Mouse (Mus musculus) midbrain, postnatal 0 days (tissue): Measurements from ENCODE around the gene Nutm1. TPM values are rescaled to one million over a fixed set of nuclear protein-coding genes. Genes with fewer than 3 reads are reported as not detected.

Experiments used
- ATAC-seq: fragments of 200-750 bp; cut with Nextera tagmentation; 2 replicates; pipeline ENCODE4 v1.8.0; 2017; ENCODE audit warnings: moderate number of reproducible peaks, mild to moderate bottlenecking, moderate TSS enrichment, moderate library complexity; ENCODE audit not compliant: low FRiP score
- DNase-seq: peaks from one replicate; pipeline ENCODE4 v3.0.0-alpha.2; 2015; ENCODE audit warnings: low spot score
- H3K27ac ChIP-seq: fragments of 300-500 bp; sonication (generic); 2 replicates; pipeline ENCODE4 v1.5.1; 2014; ENCODE audit warnings: low read depth, mild to moderate bottlenecking, low read length, mixed read lengths
- H3K27me3 ChIP-seq: fragments of 300-500 bp; sonication (generic); 2 replicates; pipeline ENCODE4 v1.6.1; 2014; ENCODE audit warnings: low read length, control low read depth, mixed read lengths; ENCODE audit not compliant: insufficient read depth
- H3K36me3 ChIP-seq: fragments of 300-500 bp; sonication (generic); 2 replicates; pipeline ENCODE4 v1.6.1; 2014; ENCODE audit warnings: low read length, control low read depth, mixed read lengths; ENCODE audit not compliant: insufficient read depth
- H3K4me1 ChIP-seq: fragments of 300-500 bp; sonication (generic); 2 replicates; pipeline ENCODE4 v1.6.1; 2014; ENCODE audit warnings: mild to moderate bottlenecking, control low read depth, antibody characterized with exemption, low read length, mixed read lengths; ENCODE audit not compliant: insufficient read depth
- H3K4me2 ChIP-seq: fragments of 300-500 bp; sonication (generic); 2 replicates; pipeline ENCODE4 v1.6.1; 2014; ENCODE audit warnings: low read depth, mild to moderate bottlenecking, low read length, mixed read lengths; ENCODE audit not compliant: poor library complexity, severe bottlenecking
- H3K4me3 ChIP-seq: fragments of 300-500 bp; sonication (generic); 2 replicates; pipeline ENCODE4 v1.5.1; 2014; ENCODE audit warnings: low read depth, mild to moderate bottlenecking, low read length, moderate library complexity
- H3K9ac ChIP-seq: fragments of 300-500 bp; sonication (generic); replicated peaks from 2 replicates; pipeline ENCODE4 v1.6.1; 2014; ENCODE audit warnings: mild to moderate bottlenecking, low read length, moderate library complexity, mixed read lengths; ENCODE audit not compliant: poor library complexity, severe bottlenecking
- H3K9me3 ChIP-seq: fragments of 300-500 bp; sonication (generic); 2 replicates; pipeline ENCODE4 v1.6.1; 2016; ENCODE audit warnings: low read length, control low read depth
- CTCF ChIP-seq: IDR thresholded peaks from 2 replicates; pipeline ENCODE4 v1.5.1; 2016; ENCODE audit warnings: antibody characterized with exemption, mild to moderate bottlenecking
- WGBS: fragments of 180-500 bp; shearing (Covaris S2); extraction: QIAGEN DNeasy Blood & Tissue Kit; methylation state at CpG from one replicate; pipeline ENCODE4 v1.1.7; 2014; 5-methylcytosine and 5-hydroxymethylcytosine counted together
- polyA plus RNA-seq: library from polyadenylated mRNA; unstranded; fragments of >200 nt; fragmentation: Nextera tagmentation; extraction: Ambion mirVana; gene quantifications from 2 replicates; pipeline ENCODE4 v1.2.1, GENCODE M21; 2015
- total RNA-seq: library from RNA; depleted of rRNA; stranded (reverse); fragments of >200 nt; gene quantifications from 2 replicates; pipeline ENCODE4 v1.2.3, GENCODE M21; 2014

Nutm1 gene
- total and polyA plus RNA-seq, 2 experiments from 2014 or later: 0.09 TPM; not detected in 1

DNA sequence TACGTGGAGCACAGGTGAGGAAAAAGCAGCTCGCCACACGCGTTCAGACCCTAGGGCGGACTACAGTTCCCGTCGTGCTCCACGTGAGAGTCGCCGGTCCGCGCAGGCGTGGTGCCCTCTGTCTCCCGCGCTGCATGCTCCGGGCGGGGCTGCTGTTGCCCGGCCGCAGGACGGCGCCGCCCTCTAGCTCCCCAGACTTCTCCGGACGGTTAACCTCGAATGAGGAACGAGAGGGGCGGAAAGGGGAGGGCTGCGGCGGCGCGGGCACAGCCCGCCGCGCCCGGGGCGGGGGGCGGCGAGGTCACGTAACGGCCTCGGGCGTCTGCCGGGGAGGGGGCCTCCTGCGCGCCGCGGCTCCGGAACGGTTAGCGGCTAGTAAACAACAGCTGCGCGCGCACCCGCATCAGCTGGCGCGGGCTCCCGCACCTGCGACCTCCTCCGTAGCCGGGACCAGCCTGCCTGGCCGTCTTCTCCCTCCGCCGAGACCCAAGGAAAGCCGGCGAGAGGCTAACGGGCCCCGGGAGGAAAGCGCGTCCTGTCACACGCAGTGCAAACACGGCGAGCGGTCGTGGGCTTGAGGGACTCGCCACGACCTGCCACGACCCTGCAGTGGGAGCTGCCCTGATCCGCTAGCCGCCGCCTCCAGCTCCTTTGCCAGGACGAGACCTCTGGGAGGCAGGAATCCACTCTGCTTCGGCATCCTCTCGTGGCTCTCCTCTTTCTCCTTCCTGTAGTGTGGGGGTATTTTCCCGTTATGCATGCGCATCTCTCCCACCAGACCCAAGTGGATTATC lies 6.6 kb upstream of the Nutm1 start, which contains the start of gene Slc12a6:
Gene Slc12a6 (plus strand): TSS at position 378 of the 794 bp plus-strand sequence.
- peak within 1 kb of the TSS; percentile 87 for H3K4me2 ChIP-seq
- peak within 1 kb of the TSS; percentile 87 for H3K27ac ChIP-seq
- peak; percentile 92 for DNase-seq
- peak; percentile 92 for ATAC-seq
- no peaks in the 10 kb centered on the region for H3K36me3 ChIP-seq
- WGBS: under 1% methylated on average over 76 of the region's 85 CpGs
- H3K4me3 ChIP-seq: peak within 1 kb of the TSS; percentile 91
- no peaks in the 10 kb centered on the region for H3K27me3 ChIP-seq
- H3K9ac ChIP-seq: peak within 1 kb of the TSS; percentile 92
- peaks cover 23% of the 10 kb centered on the region for H3K4me1 ChIP-seq
- no peaks in the 10 kb centered on the region for H3K9me3 ChIP-seq
- TF ChIP-seq CTCF: peak; percentile 44; the same call in 1 of the 2 replicates

DNA sequence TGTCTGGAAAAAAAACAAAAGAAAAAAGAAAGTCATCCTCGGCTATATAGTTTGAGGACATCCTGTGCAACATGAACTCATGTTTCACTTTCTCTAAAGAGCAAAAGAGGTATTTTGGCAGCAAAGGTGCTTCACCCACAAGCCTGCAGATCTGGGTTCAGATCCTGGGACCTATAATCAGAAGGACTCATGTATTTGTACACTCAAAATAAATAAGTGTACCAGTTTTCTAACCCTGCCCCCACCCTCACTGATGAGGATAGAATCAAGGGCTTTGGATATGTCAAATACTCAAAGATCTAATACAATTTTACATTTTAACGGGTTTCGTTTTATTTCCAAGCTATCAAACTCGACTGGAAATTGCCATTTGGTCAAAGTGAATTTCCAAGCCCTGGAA lies 5.3 kb upstream of the Nutm1 start:
- ATAC-seq (no peak), DNase-seq (no peak)
- Histone ChIP-seq H3K36me3 (no peaks in the 10 kb centered on the region), H3K9ac (no peak overlapping the region), H3K4me1 (peaks cover 15% of the 10 kb centered on the region), H3K4me3 (no peak overlapping the region), H3K4me2 (no peak overlapping the region), H3K9me3 (no peaks in the 10 kb centered on the region), H3K27ac (no peak overlapping the region), H3K27me3 (no peaks in the 10 kb centered on the region)
- TF ChIP-seq CTCF: no peak
- WGBS: 81% methylated on average over 4 of the region's 4 CpGs

DNA sequence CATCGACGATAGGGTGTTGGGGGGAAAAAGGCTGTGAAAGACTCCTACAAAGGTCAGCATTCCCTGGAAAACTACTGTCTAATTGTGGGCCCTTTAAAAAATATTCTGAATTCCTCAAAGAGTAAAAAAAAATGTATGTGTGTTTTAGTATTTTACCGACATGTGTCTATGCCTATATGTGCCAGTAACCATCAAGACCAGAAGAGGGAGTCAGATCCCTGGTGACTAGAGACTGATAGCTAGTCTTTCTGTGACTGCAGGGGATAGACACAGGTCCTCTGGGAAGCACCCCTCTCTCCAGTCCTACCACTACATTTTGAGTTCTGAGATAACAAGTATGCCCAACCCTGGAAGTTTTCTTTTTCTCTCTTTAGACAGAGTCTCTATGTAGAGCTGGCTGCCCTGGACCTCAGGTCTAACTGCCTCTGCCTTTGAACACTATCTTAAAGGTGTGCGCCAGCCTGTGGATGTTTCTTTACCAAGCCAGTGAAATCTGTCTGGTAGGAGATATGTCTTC lies 3.7 kb upstream of the Nutm1 start:
- peak; percentile 56 for TF ChIP-seq CTCF
- no peaks in the 10 kb centered on the region for H3K36me3 ChIP-seq
- ATAC-seq (no peak), DNase-seq (peak; percentile 38)
- H3K9ac ChIP-seq: peak overlapping the region; percentile 65
- peak overlapping the region; percentile 62 for H3K4me2 ChIP-seq
- peaks cover 10% of the 10 kb centered on the region for H3K4me1 ChIP-seq
- H3K9me3 ChIP-seq: no peaks in the 10 kb centered on the region
- H3K27ac ChIP-seq: peak overlapping the region; percentile 65
- H3K27me3 ChIP-seq: no peaks in the 10 kb centered on the region
- peak overlapping the region; percentile 47 for H3K4me3 ChIP-seq
- WGBS: 33% methylated on average over 4 of the region's 4 CpGs

- peak within 1 kb of the TSS; percentile 62 for H3K4me2 ChIP-seq
- ATAC-seq: peak; percentile 68
- H3K9ac ChIP-seq: peak within 1 kb of the TSS; percentile 65
- peak; percentile 96 for DNase-seq
- H3K4me3 ChIP-seq: peak within 1 kb of the TSS; percentile 47
- TF ChIP-seq CTCF: peak; percentile 97
- H3K36me3 ChIP-seq: no peaks in the 10 kb centered on the region
- no peaks in the 10 kb centered on the region for H3K27me3 ChIP-seq
- WGBS: under 1% methylated on average over 36 of the region's 36 CpGs
- H3K9me3 ChIP-seq: no peaks in the 10 kb centered on the region
- H3K4me1 ChIP-seq: peaks cover 4% of the 10 kb centered on the region; the same call in 1 of the 2 replicates
- H3K27ac ChIP-seq: peak within 1 kb of the TSS; percentile 65
Observed at GRCm38 (mm10) chr2:112261748-112262653, 2.9 kb upstream of the Nutm1 start, which contains the start of gene Nop10. TSS of gene Nop10 (plus strand) at chr2:112261926.

GRCm38 (mm10) chr2:112254675-112255515 lies 4.2 kb downstream of the Nutm1 start:
- Histone ChIP-seq H3K36me3 (peaks cover 4% of the 10 kb centered on the region; the same call in 1 of the 2 replicates), H3K27ac (no peak overlapping the region), H3K9me3 (no peaks in the 10 kb centered on the region), H3K4me1 (no peaks in the 10 kb centered on the region), H3K4me3 (no peak overlapping the region), H3K9ac (no peak overlapping the region), H3K27me3 (no peaks in the 10 kb centered on the region), H3K4me2 (no peak overlapping the region)
- DNase-seq (no peak), ATAC-seq (no peak)
- no peak for TF ChIP-seq CTCF
- WGBS: 70% methylated on average over 7 of the region's 7 CpGs
